Mouse (Mus musculus) gastrocnemius, postnatal 36 days (tissue): ENCODE measurements around the gene Rln3. TPM values are rescaled to one million over a fixed set of nuclear protein-coding genes. Genes with fewer than 3 reads are reported as not detected.

ENCODE experiments used
- DNase-seq, 2 experiments: peaks; one replicate each; pipeline ENCODE4 v3.0.0; 2022
- intact Hi-C: fragments of 180-260 bp; cut with DNase I; formaldehyde crosslinking; loops from one replicate; pipeline ENCODE4 v1.15.1; 2025
- total RNA-seq, 2 experiments: library from RNA; stranded (reverse); gene quantifications; 2 replicates each; pipeline ENCODE4 v1.2.3; 2021

Rln3 gene
- total RNA-seq, 2 experiments from 2014 or later: not detected

DNA sequence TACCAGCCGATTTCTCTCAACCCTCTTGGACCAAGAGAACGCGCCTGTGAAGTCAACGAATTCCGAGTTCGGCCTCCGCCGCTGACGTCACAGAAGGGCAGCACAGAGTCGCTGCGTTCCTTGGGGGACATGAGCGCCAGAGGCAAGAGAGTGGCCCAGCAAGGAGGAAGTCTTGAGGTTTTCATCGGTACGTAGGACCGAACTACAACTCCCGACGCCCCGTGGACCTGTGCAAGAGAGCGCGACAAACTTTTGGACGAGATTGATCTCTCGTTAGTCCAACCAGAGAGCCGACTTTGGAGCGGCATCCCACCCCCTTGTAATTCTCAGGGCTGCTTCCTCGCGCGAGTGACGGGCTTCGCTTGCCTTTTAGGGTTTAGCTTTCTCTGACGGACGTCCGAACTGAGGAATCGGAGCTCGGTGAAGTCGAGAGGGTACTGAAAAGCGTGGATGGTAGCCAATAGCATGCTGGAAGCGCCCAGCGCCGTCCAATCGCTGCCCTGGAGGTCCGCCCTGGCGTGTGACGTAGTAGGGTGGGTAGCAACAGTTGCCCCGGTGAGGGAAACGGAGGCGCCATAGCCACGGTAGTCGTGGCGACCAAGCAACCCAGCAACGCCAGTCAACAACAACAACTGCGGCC, 21.6 kb upstream of the Rln3 start, which contains the start of gene Rfx1:
TSS of gene Rfx1 (plus strand) at position 544 of the 640 bp plus-strand sequence.
- intact Hi-C loops: no loop called here
- DNase-seq: peak; percentile 97 to 99

- intact Hi-C loops: no loop called here
Observed at GRCm38 (mm10) chr8:84065457-84066072, 20.8 kb upstream of the Rln3 start.

GRCm38 (mm10) chr8:84065037-84065436, 20.2 kb upstream of the Rln3 start, which contains the start of gene Gm10643:
Gene Gm10643 (minus strand): TSS chr8:84065137.
- no peak for DNase-seq
- intact Hi-C loops: no loop called here

More at GRCm38 (mm10) chr8:84065457-84066072, 20.8 kb upstream of the Rln3 start:
- DNase-seq: no peak

GRCm38 (mm10) chr8:84063861-84064610, 19.2 kb upstream of the Rln3 start:
- DNase-seq: no peak
- intact Hi-C loops: no loop called here

GRCm38 (mm10) chr8:84060245-84060644, 15.4 kb upstream of the Rln3 start:
- intact Hi-C loops: no loop called here

DNA sequence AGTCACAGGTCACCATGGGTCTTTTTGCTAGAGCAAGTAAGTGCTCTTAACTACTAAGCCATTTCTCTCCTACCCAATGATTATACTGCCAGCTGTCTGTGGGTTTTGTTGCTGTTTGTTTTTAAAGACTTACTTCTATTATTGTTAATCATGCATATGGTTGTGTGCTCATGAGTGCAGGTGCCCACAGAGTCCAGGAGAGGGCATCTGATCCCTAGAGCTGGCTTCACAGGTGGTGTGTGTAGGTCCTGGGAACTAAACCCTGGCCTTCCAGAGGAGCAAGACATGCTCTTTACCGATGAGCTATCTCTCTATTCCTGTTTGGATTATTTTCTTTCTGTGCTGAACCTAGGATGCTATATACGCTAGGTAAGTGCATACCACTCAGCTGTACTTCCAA, 14.4 kb upstream of the Rln3 start:
- no peak for DNase-seq
- intact Hi-C loops: no loop called here

More at GRCm38 (mm10) chr8:84060245-84060644, 15.4 kb upstream of the Rln3 start:
- no peak for DNase-seq

- intact Hi-C loops: no loop called here
- DNase-seq: no peak
Observed at GRCm38 (mm10) chr8:84057827-84058226, 13.0 kb upstream of the Rln3 start.

- DNase-seq: no peak
- intact Hi-C loops: no loop called here
Observed at GRCm38 (mm10) chr8:84053229-84053628, 8.4 kb upstream of the Rln3 start.

DNA sequence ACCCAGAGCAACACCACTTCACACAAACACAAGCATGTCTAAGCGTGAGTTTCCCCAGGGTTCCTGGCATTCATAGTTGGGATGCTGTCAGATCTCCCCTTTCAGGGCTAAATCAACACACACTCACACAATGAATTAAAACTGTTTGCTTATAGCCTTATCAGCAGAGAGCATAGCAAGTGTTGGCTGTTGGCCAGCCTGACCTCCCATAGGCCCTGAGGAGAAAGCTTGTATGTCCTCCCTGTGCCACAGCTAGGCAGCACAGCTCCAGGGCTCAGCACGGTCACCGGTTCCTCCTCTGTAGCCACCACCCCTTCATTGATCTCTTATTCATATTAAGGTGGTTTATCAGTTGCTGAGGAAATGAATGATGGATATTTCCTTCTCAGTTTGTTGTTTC, 7.9 kb upstream of the Rln3 start:
- intact Hi-C loops: no loop called here
- DNase-seq: no peak

- intact Hi-C loops: loop anchor here (10.0 kb wide), 1 partner anchor 537 kb away; no protein-coding TSS in a partner anchor
- no peak for DNase-seq
Observed at GRCm38 (mm10) chr8:84048171-84048570, 3.4 kb upstream of the Rln3 start.

- no peak for DNase-seq
- intact Hi-C loops: loop anchor here (10.0 kb wide), 1 partner anchor 538 kb away; no protein-coding TSS in a partner anchor
Observed at GRCm38 (mm10) chr8:84046505-84046904, 1.7 kb upstream of the Rln3 start.

DNA sequence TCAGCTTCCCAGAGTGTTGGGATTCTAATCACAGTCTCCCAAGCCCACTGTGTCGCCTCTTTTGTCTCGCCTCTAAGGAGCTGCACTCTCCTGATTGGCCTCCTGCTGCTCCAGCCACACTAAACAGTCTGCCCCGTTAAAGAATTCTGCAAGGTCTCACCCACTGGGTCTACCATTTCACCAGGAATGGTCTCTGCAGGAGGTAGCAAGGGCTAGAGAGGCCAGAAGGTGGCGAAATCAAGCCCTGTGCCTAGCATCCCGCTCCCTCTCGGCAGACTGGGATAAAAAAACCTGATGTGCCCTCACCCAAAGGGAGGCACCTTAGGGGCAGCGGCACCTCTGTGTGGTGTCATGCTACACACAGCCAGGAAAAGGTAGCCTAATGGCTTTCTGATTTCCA, 697 bp downstream of the Rln3 start:
- intact Hi-C loops: loop anchor here (5.0 to 10.0 kb wide), 3 partner anchors 138 to 541 kb away; no protein-coding TSS in a partner anchor
- DNase-seq: no peak

- no peak for DNase-seq
- intact Hi-C loops: loop anchor here (5.0 to 10.0 kb wide), 3 partner anchors 139 to 542 kb away; no protein-coding TSS in a partner anchor
Observed at GRCm38 (mm10) chr8:84042948-84043342, 1.9 kb downstream of the Rln3 start.

- intact Hi-C loops: loop anchor here (5.0 to 10.0 kb wide), 3 partner anchors 140 to 542 kb away; no protein-coding TSS in a partner anchor
- DNase-seq: peak; percentile 60 to 64
Observed at GRCm38 (mm10) chr8:84042066-84042947, 2.5 kb downstream of the Rln3 start, which contains the start of gene Il27ra. Gene Il27ra (minus strand): TSS chr8:84042589.

GRCm38 (mm10) chr8:84039050-84039449, 5.8 kb downstream of the Rln3 start:
- intact Hi-C loops: loop anchor here (2.0 to 5.0 kb wide), 2 partner anchors 172 to 318 kb away; no protein-coding TSS in a partner anchor
- DNase-seq: peak; percentile 39 to 51

DNA sequence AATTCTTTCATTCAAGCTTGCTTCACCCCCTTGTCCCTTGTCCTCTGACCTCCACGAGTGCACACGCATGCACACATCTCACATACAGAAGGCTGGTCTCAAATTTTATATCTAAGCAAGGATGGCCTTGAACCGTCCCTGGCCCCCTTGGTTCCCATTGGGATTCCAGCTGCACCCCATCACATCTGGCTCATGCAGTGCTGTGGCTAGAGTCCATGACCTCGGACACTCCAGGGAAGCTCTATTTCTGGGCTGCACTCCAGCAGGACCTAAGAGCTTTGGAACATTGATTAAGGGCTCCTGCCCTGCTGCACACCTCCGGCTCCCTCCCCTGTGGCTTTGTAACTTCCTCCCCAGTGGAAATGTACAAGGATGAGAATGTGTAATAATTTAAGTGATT, 6.8 kb downstream of the Rln3 start:
- intact Hi-C loops: loop anchor here (2.0 to 5.0 kb wide), 2 partner anchors 173 to 319 kb away; no protein-coding TSS in a partner anchor
- no peak for DNase-seq

GRCm38 (mm10) chr8:84032777-84033176, 12.0 kb downstream of the Rln3 start:
- intact Hi-C loops: no loop called here
- no peak for DNase-seq

DNA sequence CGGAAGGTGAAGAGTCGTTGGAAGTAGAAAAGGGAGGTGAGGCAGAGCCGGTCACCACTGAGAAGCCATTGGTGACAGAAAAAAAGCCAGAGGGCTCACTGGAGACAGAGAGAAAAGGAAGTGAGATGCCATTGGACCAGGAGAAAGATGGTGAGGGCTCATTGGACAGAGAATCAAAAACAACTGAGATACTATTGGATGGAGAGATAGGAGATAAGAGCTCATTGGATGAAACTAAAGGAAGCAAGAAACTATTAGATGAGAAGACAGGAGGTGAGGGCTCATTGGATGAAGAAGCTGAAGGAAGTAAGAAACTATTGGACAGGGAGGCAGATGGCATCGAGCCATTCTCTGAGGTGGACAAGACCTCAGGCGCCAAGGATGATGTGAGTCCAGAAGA, 15.5 kb downstream of the Rln3 start:
- no peak for DNase-seq
- intact Hi-C loops: loop anchor here (2.0 kb wide), 1 partner anchor 22 kb away; no protein-coding TSS in a partner anchor

- intact Hi-C loops: no loop called here
- no peak for DNase-seq
Observed at GRCm38 (mm10) chr8:84027449-84027848, 17.4 kb downstream of the Rln3 start.

DNA sequence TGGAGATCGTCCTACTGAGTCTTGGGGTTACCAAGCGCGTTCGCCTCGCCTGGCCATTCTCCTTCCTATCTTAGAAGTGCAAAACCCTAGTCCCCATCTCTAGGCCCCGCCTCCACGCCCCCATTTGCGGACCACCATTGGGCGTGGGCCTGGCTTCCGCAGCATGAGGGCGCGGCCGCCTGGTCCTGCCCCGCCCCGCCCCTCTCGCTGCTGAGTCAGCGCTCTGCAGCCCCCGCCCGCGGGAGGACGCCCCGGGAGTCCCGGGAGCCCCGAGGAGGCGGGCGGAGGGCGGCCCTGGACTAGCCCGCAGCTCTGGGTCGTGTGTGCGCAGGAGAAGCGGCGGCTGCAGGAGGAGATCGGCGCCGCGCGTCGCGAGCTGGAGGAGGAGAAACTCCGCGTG, 18.9 kb downstream of the Rln3 start:
- intact Hi-C loops: no loop called here
- DNase-seq: no peak
